Mouse (Mus musculus): ENCODE measurements around the gene Setd1b. TPM values are rescaled to one million over a fixed set of nuclear protein-coding genes. Genes with fewer than 3 reads are reported as not detected.

Gene Setd1b
- polyA plus RNA-seq, 1 experiment: 18.5 TPM

DNA sequence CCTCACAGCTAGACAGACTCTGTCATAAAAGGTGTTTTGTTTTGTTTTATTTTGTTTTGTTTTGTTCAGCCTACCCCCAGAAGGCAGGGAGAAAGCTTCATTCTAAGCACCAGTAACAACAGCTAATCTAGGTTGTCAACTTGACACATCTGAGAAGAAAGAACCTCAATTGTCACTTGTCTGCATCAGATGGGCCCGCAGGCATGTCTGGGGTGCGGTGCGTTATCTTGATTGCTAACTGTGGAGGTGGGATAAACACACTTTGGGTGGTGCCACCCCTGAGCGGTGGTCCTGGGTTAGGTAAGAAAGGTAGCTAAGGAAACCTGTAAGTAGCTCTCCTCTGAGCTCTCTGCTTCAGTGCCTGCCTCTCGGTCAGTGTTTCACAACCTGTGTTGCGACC lies 15.0 kb upstream of the Setd1b start:
- Histone ChIP-seq H3K27me3 (ENCODE audit: control insufficient read depth, insufficient read depth, low read length) (no peaks in the 10 kb centered on the region), H3K4me3 (ENCODE audit: low read depth, low read length) (no peak overlapping the region), H3K27ac (ENCODE audit: insufficient read depth, low read depth, low read length) (no peak overlapping the region), H3K36me3 (ENCODE audit: control insufficient read depth, insufficient read depth, low read length) (peaks cover 2% of the 10 kb centered on the region; the same call in 1 of the 2 replicates), H3K4me1 (ENCODE audit: control insufficient read depth, insufficient read depth, insufficient read length, low read length) (peaks cover 6% of the 10 kb centered on the region; the same call in 1 of the 2 replicates)
- TF ChIP-seq CTCF (IDR thresholded peaks at IDR 0.05; ENCODE audit: extremely low read depth, insufficient read length, insufficient replicate concordance, low read depth, low read length) (no peak), POLR2A (IDR thresholded peaks at IDR 0.05; ENCODE audit: low read depth, low read length) (no peak)
- WGBS: 86% methylated on average over 6 of the region's 6 CpGs

DNA sequence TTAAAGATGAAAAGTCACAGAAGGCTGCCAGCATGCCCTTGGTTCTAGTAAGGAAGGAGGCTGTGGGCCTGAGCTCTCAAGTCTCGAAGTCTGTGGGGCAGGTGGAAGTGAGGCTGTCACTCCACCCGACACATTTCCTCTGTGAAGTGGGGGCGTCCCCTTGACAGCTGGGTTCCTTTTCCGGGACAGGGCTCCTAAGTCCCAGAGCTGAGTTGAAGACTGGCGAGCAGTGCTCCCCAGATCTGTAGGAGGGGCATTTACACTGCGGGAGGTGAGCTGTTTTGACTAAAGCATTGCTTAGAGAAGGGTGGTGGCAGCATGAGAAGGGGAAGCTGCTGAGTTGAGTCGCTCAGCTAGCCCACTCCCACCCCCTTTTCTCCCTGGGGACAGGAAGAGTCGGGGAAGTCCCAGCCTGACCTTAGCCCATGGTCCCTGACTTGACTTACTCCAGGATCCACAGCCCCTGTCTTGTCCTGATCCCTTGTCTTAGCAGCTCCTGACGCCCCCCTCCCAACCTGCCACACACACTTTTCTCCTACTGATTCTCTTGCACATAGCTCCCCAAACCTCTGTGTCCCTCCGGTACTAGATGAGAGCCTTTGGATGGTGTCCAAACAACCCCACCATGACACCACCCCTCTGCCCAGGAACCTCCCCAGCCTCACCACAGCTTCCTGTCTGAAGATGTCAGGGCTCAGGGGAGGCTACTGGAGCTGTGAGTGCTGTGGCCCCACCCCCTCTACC lies 13.4 kb upstream of the Setd1b start:
- Histone ChIP-seq H3K27me3 (ENCODE audit: control insufficient read depth, insufficient read depth, low read length) (no peaks in the 10 kb centered on the region), H3K27ac (ENCODE audit: insufficient read depth, low read depth, low read length) (peak overlapping the region; percentile 89), H3K4me3 (ENCODE audit: low read depth, low read length) (peak overlapping the region; percentile 51), H3K36me3 (ENCODE audit: control insufficient read depth, insufficient read depth, low read length) (peaks cover 3% of the 10 kb centered on the region), H3K4me1 (ENCODE audit: control insufficient read depth, insufficient read depth, insufficient read length, low read length) (peaks cover 14% of the 10 kb centered on the region; the same call in 1 of the 2 replicates)
- WGBS: 74% methylated on average over 10 of the region's 10 CpGs
- TF ChIP-seq POLR2A (IDR thresholded peaks at IDR 0.05; ENCODE audit: low read depth, low read length) (no peak), CTCF (IDR thresholded peaks at IDR 0.05; ENCODE audit: extremely low read depth, insufficient read length, insufficient replicate concordance, low read depth, low read length) (no peak)

- WGBS: 80% methylated on average over 10 of the region's 10 CpGs
- Histone ChIP-seq H3K4me1 (ENCODE audit: control insufficient read depth, insufficient read depth, insufficient read length, low read length) (peaks cover 16% of the 10 kb centered on the region; the same call in 1 of the 2 replicates), H3K36me3 (ENCODE audit: control insufficient read depth, insufficient read depth, low read length) (peaks cover 7% of the 10 kb centered on the region), H3K27ac (ENCODE audit: insufficient read depth, low read depth, low read length) (peak overlapping the region; percentile 57), H3K27me3 (ENCODE audit: control insufficient read depth, insufficient read depth, low read length) (no peaks in the 10 kb centered on the region), H3K4me3 (ENCODE audit: low read depth, low read length) (no peak overlapping the region; the same call in 1 of the 2 replicates)
- TF ChIP-seq POLR2A (IDR thresholded peaks at IDR 0.05; ENCODE audit: low read depth, low read length): no peak
- TF ChIP-seq CTCF (IDR thresholded peaks at IDR 0.05; ENCODE audit: extremely low read depth, insufficient read length, insufficient replicate concordance, low read depth, low read length): no peak
Measured at GRCm38 (mm10) chr5:123129170-123129757, 12.7 kb upstream of the Setd1b start.

DNA sequence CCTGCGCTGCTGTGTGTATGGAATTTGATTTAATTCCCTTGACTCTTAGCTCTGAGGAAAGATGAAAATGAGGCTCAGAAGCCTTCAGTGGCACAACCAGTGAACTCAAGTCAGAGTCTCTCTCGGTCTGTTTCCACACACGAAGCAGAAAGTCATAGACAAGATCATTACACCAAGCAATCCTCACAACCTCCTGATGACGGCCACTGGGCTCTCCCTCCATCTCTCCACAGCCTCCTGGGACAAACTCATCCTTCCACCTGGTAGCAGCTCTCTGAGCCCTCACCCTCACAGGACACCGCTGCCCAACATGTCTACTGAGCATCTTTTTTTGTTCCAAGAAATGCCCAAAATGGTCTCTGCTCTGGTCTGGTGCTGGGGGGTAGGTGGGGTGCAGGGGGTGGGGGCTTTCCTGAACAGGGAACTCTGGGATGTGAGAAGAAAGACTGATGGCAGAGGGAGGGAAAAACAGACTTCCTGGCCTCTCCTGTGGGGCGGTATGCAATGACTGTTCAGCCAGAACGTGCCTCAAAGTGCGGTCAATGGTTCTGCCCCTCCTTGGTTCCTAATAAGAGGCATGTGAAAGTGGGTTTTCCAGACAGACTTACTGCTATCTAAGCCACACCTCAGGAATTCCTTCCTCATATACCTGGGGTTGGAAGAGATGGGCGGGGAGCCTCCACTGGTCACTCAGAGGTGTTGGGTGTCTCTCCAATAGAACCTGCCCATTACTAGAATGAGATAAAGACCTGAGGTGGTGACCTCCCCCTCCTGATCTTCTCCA lies 11.8 kb upstream of the Setd1b start:
- no peak for TF ChIP-seq POLR2A (IDR thresholded peaks at IDR 0.05; ENCODE audit: low read depth, low read length)
- TF ChIP-seq CTCF (IDR thresholded peaks at IDR 0.05; ENCODE audit: extremely low read depth, insufficient read length, insufficient replicate concordance, low read depth, low read length): no peak
- Histone ChIP-seq H3K4me1 (ENCODE audit: control insufficient read depth, insufficient read depth, insufficient read length, low read length) (peaks cover 22% of the 10 kb centered on the region), H3K4me3 (ENCODE audit: low read depth, low read length) (peak overlapping the region; percentile 16; the same call in 1 of the 2 replicates), H3K27ac (ENCODE audit: insufficient read depth, low read depth, low read length) (peak overlapping the region; percentile 57), H3K36me3 (ENCODE audit: control insufficient read depth, insufficient read depth, low read length) (peaks cover 9% of the 10 kb centered on the region), H3K27me3 (ENCODE audit: control insufficient read depth, insufficient read depth, low read length) (no peaks in the 10 kb centered on the region)
- WGBS: 69% methylated on average over 9 of the region's 9 CpGs

DNA sequence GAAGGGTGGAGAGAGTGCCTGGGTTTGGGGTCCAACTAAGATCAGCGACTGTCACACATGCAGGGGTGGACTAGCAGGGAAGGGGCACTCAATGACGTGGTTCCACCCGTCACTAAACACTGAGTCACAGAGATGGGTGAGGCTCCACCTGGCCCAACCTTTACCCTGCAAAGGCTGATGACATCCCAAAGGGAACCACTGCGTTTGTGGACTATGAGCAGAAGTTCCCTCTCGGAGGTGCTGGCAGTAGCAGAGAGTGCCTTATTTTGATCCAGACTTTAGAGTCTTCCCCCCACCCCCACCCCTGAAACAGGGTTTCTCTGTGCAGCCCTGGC lies 11.2 kb upstream of the Setd1b start:
- Histone ChIP-seq H3K27me3 (ENCODE audit: control insufficient read depth, insufficient read depth, low read length) (no peaks in the 10 kb centered on the region), H3K4me3 (ENCODE audit: low read depth, low read length) (peak overlapping the region; percentile 70), H3K36me3 (ENCODE audit: control insufficient read depth, insufficient read depth, low read length) (peaks cover 9% of the 10 kb centered on the region), H3K4me1 (ENCODE audit: control insufficient read depth, insufficient read depth, insufficient read length, low read length) (peaks cover 22% of the 10 kb centered on the region), H3K27ac (ENCODE audit: insufficient read depth, low read depth, low read length) (peak overlapping the region; percentile 81)
- 31% methylated on average over 5 of the region's 5 CpGs for WGBS
- TF ChIP-seq CTCF (IDR thresholded peaks at IDR 0.05; ENCODE audit: extremely low read depth, insufficient read length, insufficient replicate concordance, low read depth, low read length) (no peak), POLR2A (IDR thresholded peaks at IDR 0.05; ENCODE audit: low read depth, low read length) (no peak; the same call in 1 of the 2 replicates)

DNA sequence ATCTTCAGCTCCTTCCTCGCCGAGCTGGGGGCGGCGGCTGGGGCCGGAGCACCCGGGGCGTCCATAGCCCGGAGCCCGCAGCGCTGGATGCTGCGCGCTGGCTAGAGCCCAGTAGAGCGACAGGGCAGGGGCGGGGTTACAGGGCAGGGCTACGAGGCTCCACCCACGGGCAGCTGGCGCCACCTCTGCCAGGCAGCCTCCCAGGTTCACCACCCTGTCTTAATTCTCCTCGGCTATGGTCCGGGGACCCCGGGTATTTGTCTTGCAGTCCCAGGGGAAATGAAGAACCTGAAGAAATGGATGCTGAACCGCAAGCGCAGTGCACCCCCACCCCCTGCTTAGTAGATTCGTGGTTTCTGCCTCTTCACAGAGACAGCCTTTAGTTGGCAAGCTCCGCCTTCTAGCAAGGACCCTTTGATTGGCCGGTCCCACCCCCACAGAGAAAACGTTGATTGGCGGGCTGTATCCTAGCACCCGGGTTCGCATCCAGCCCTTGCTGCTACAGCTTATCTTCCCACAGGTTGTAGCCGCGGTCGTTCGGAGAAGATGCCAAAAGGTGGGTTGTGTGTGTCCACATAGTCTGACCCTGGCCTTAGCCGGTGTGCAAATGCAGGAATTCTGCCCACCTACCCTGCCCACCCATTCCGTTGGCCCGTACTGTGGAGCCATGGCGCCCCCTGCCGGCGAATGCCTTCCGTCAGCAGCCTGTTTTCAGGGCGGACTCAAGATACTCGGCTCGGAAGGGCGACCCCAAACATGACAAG lies 9.5 kb upstream of the Setd1b start, which contains the start of gene Rhof:
Gene Rhof, minus strand, starts transcription at position 385 of the 764 bp plus-strand sequence.
- WGBS: 4% methylated on average over 44 of the region's 44 CpGs
- Histone ChIP-seq H3K27ac (ENCODE audit: insufficient read depth, low read depth, low read length) (peak within 1 kb of the TSS; percentile 26), H3K36me3 (ENCODE audit: control insufficient read depth, insufficient read depth, low read length) (peaks cover 9% of the 10 kb centered on the region), H3K4me3 (ENCODE audit: low read depth, low read length) (peak within 1 kb of the TSS; percentile 70), H3K4me1 (ENCODE audit: control insufficient read depth, insufficient read depth, insufficient read length, low read length) (peaks cover 30% of the 10 kb centered on the region), H3K27me3 (ENCODE audit: control insufficient read depth, insufficient read depth, low read length) (no peaks in the 10 kb centered on the region)
- TF ChIP-seq CTCF (IDR thresholded peaks at IDR 0.05; ENCODE audit: extremely low read depth, insufficient read length, insufficient replicate concordance, low read depth, low read length) (peak; percentile 97), POLR2A (IDR thresholded peaks at IDR 0.05; ENCODE audit: low read depth, low read length) (peak; percentile 69)
